15 mouse cellular contexts compared by ENCODE assay signal in the genomic region with DNA sequence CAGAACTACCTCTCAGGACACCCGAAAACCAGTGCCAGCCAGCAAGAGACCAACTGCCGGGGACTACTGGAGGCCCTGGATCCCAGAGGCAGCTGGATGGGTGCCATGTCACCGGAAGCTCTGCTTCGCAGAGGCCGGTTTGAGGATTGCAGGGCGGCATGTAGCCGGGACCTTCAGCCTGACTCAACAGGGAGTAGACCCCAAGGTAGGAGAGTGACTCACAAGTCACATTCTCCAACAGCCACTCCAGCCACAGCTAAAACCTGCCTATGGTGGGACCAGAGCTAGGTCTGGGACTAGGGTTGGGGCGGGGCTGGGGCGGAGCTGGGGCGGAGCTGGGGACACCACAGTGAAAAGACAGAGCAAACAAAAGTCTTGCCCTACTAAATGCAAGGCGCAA. TPM values are rescaled to one million over a fixed set of nuclear protein-coding genes. Genes with fewer than 3 reads are reported as not detected.
DNase-seq lines count a peak whose midpoint lies in the region; ATAC-seq lines count a peak whose summit lies in the region.
"Had no signal": no experiment of that assay in that cellular context is flagged by ENCODE, and none has a peak within 500 bp of the region (broad histone marks: within the 10 kb centered on the region; RNA-seq: fewer than 3 reads in every experiment).

No protein-coding gene starts in this region.

- H3K27me3 ChIP-seq in midbrain, embryonic 13.5 days, result peaks cover 26% of the 10 kb centered on the region
- H3K27me3 ChIP-seq in midbrain, embryonic 15.5 days (replicated peaks), result 0 out of 2 replicates have a peak, but pooled peaks cover 5% of the 10 kb centered on the region
- no peaks in the 10 kb centered on the region for H3K27me3 ChIP-seq in stomach, embryonic 14.5 days (ENCODE audit: control insufficient read depth, insufficient read depth, low read length)

- no peaks in the 10 kb centered on the region for H3K36me3 ChIP-seq in midbrain, embryonic 13.5 days
- no peaks in the 10 kb centered on the region for H3K36me3 ChIP-seq in midbrain, embryonic 15.5 days (replicated peaks)
- no peaks in the 10 kb centered on the region for H3K36me3 ChIP-seq in stomach, embryonic 14.5 days (ENCODE audit: control insufficient read depth, insufficient read depth, low read length)
- H3K36me3 ChIP-seq: heart, embryonic 10.5 days had no signal

- H3K27ac ChIP-seq in midbrain, embryonic 13.5 days, result no peak overlapping the region
- no peak overlapping the region for H3K27ac ChIP-seq in midbrain, embryonic 15.5 days
- H3K27ac ChIP-seq in stomach, embryonic 14.5 days (ENCODE audit: low read length), result no peak overlapping the region
- H3K27ac ChIP-seq: heart, embryonic 10.5 days; liver, embryonic 14.5 days had no signal

- no peak for ATAC-seq in midbrain, embryonic 13.5 days
- no peak for ATAC-seq in midbrain, embryonic 15.5 days (replicated peaks)
- peak; percentile 75 for ATAC-seq in stomach, embryonic 14.5 days (ENCODE audit: insufficient number of reproducible peaks, insufficient read depth, low FRiP score, low read depth)
- ATAC-seq in megakaryocyte, adult 5-6 weeks (ENCODE audit: poor library complexity, severe bottlenecking), result no peak
- ATAC-seq: inflammation-experienced regulatory T-cells, adult 6 months had no signal

- no peak overlapping the region for H3K4me2 ChIP-seq in midbrain, embryonic 13.5 days (replicated peaks)
- no peak overlapping the region for H3K4me2 ChIP-seq in midbrain, embryonic 15.5 days
- no peak overlapping the region for H3K4me2 ChIP-seq in stomach, embryonic 14.5 days (replicated peaks; ENCODE audit: low read depth, low read length)

- H3K4me3 ChIP-seq in midbrain, embryonic 13.5 days (replicated peaks), result no peak overlapping the region
- H3K4me3 ChIP-seq in midbrain, embryonic 15.5 days, result no peak overlapping the region
- no peak overlapping the region for H3K4me3 ChIP-seq in stomach, embryonic 14.5 days (ENCODE audit: low read depth, low read length)
- H3K4me3 ChIP-seq: heart, embryonic 10.5 days; megakaryocyte, embryonic 14.5 days had no signal

- H3K4me1 ChIP-seq in midbrain, embryonic 13.5 days (replicated peaks), result no peaks in the 10 kb centered on the region; the same call in 1 of the 2 replicates
- H3K4me1 ChIP-seq in midbrain, embryonic 15.5 days, result peaks cover 7% of the 10 kb centered on the region
- H3K4me1 ChIP-seq in stomach, embryonic 14.5 days (ENCODE audit: control insufficient read depth, insufficient read depth, low read length), result no peaks in the 10 kb centered on the region

- 0 out of 2 replicates have a peak overlapping the region, but pooled peaks have one; percentile 3 for H3K9ac ChIP-seq in midbrain, embryonic 13.5 days (replicated peaks)
- no peak overlapping the region for H3K9ac ChIP-seq in midbrain, embryonic 15.5 days
- H3K9ac ChIP-seq in stomach, embryonic 14.5 days (replicated peaks; ENCODE audit: low read depth, low read length), result no peak overlapping the region
- H3K9ac ChIP-seq: liver, embryonic 14.5 days had no signal

- WGBS in midbrain, embryonic 13.5 days, result 51% methylated on average over 11 of the region's 11 CpGs
- WGBS in midbrain, embryonic 15.5 days, result 46% methylated on average over 11 of the region's 11 CpGs
- WGBS in stomach, embryonic 14.5 days, result 49% methylated on average over 11 of the region's 11 CpGs

- no peaks in the 10 kb centered on the region for H3K9me3 ChIP-seq in midbrain, embryonic 13.5 days
- no peaks in the 10 kb centered on the region for H3K9me3 ChIP-seq in midbrain, embryonic 15.5 days
- H3K9me3 ChIP-seq in stomach, embryonic 14.5 days (ENCODE audit: control insufficient read depth, low read depth, low read length), result no peaks in the 10 kb centered on the region
- H3K9me3 ChIP-seq: heart, embryonic 10.5 days; megakaryocyte, embryonic 14.5 days had no signal

- DNase-seq in adrenal gland, adult 2 months, result peak; percentile 48
- no peak for DNase-seq in adrenal gland, adult 8-10 months
- DNase-seq in kidney, postnatal 10 days, result peak; percentile 39
- no peak for DNase-seq in kidney, adult 9 months
- DNase-seq: cerebellum, adult 8-10 months; gastrocnemius, postnatal 10 days; heart, postnatal 36 days had no signal

RNA-seq across cellular contexts. Expression of a gene that starts 2.1 kb away (rescaled TPM):
- total RNA-seq in adrenal gland, adult 2 months (2021), result under 1 TPM in 1 of 2 experiments, not detected in 1; 0.21 TPM
- 0.29 and 0.48 TPM in 2 replicates for polyA plus RNA-seq in adrenal gland, adult 2 months (2012; rRNA removed)
- under 1 TPM; 0.38 to 0.63 (median 0.46) TPM for total RNA-seq in adrenal gland, adult 8-10 months (2022)
- 0.62 and 0.70 TPM in 2 replicates for polyA plus RNA-seq in midbrain, embryonic 13.5 days (2015; fragmentation: Nextera tagmentation; extraction: Ambion mirVana)
- polyA plus RNA-seq in midbrain, embryonic 15.5 days (2015; fragmentation: Nextera tagmentation; extraction: Ambion mirVana), result 1.6 and 1.7 TPM in 2 replicates
- 0.29 and 0.55 TPM in 2 replicates for polyA plus RNA-seq in stomach, embryonic 14.5 days (2014; fragmentation: Nextera tagmentation; extraction: Ambion mirVana)
- total RNA-seq in megakaryocyte, adult 5-6 weeks (2015), result not detected in 2 replicates
- total RNA-seq in megakaryocyte, adult 5-6 weeks (2017), result 0.07 TPM in 1 of 2 replicates, not detected in the other
- total RNA-seq: gastrocnemius, postnatal 10 days had no signal
- polyA plus RNA-seq: inflammation-experienced regulatory T-cells, adult 6 months; liver, embryonic 14.5 days had no signal

RNA-seq across cellular contexts. Expression of a gene that starts 30.0 kb away (rescaled TPM):
- total RNA-seq in adrenal gland, adult 2 months (2021), result 1 to 10 TPM in 1 of 2 experiments, under 1 TPM in 1; 0.66 to 4.9 TPM
- polyA plus RNA-seq in adrenal gland, adult 2 months (2012; rRNA removed), result 2.4 and 6.3 TPM in 2 replicates
- 1 to 10 TPM in 2 of 4 experiments, under 1 TPM in 2; 0.31 to 4.6 (median 1.5) TPM for total RNA-seq in adrenal gland, adult 8-10 months (2022)
- 0.32 and 0.35 TPM in 2 replicates for polyA plus RNA-seq in midbrain, embryonic 13.5 days (2015; fragmentation: Nextera tagmentation; extraction: Ambion mirVana)
- 0.31 and 0.49 TPM in 2 replicates for polyA plus RNA-seq in midbrain, embryonic 15.5 days (2015; fragmentation: Nextera tagmentation; extraction: Ambion mirVana)
- polyA plus RNA-seq in stomach, embryonic 14.5 days (2014; fragmentation: Nextera tagmentation; extraction: Ambion mirVana), result 0.12 TPM in 1 of 2 replicates, not detected in the other
- total RNA-seq in megakaryocyte, adult 5-6 weeks (2015), result 0.25 TPM in 1 of 2 replicates, not detected in the other
- total RNA-seq in megakaryocyte, adult 5-6 weeks (2017), result not detected in 2 replicates
- polyA plus RNA-seq: inflammation-experienced regulatory T-cells, adult 6 months had no signal

RNA-seq across cellular contexts. Expression of a gene that starts 59.5 kb away (rescaled TPM):
- total RNA-seq in adrenal gland, adult 2 months (2021), result 10 to 100 TPM; 41.1 to 56.2 TPM
- 61.1 and 87.9 TPM in 2 replicates for polyA plus RNA-seq in adrenal gland, adult 2 months (2012; rRNA removed)
- 100 to 1,000 TPM in 2 of 4 experiments, 10 to 100 TPM in 2; 21.8 to 161 (median 71.6) TPM for total RNA-seq in adrenal gland, adult 8-10 months (2022)
- polyA plus RNA-seq in midbrain, embryonic 13.5 days (2015; fragmentation: Nextera tagmentation; extraction: Ambion mirVana), result 43.4 and 46.9 TPM in 2 replicates
- polyA plus RNA-seq in midbrain, embryonic 15.5 days (2015; fragmentation: Nextera tagmentation; extraction: Ambion mirVana), result 56.1 and 62.6 TPM in 2 replicates
- polyA plus RNA-seq in stomach, embryonic 14.5 days (2014; fragmentation: Nextera tagmentation; extraction: Ambion mirVana), result 40.1 and 42.5 TPM in 2 replicates
- 8.8 and 9.1 TPM in 2 replicates for total RNA-seq in megakaryocyte, adult 5-6 weeks (2015)
- total RNA-seq in megakaryocyte, adult 5-6 weeks (2017), result 5.5 and 6.6 TPM in 2 replicates

Comparison
In these comparisons a context has a peak if more than half of its experiments do, and no peak if none do; other contexts are left out.
1. DNase-seq: peak in adrenal gland, adult 2 months (single experiment) and kidney, postnatal 10 days (single experiment); none in adrenal gland, adult 8-10 months (single experiment) and kidney, adult 9 months (single experiment).